Mouse (Mus musculus): Measurements from ENCODE around the gene 4930555G01Rik. TPM values are rescaled to one million over a fixed set of nuclear protein-coding genes. Genes with fewer than 3 reads are reported as not detected.

Gene 4930555G01Rik
- not detected in 2 replicates for polyA plus RNA-seq (2012; rRNA removed; ENCODE audit: low replicate concordance)

GRCm38 (mm10) chr14:5050329-5050728 is at the start of gene 4930555G01Rik:
TSS of gene 4930555G01Rik (plus strand) at chr14:5050629.

GRCm38 (mm10) chr14:5015591-5015990 is 34.8 kb upstream of the 4930555G01Rik start, which contains the start of gene Gm3298:
TSS of gene Gm3298 (plus strand) at chr14:5015891.

GRCm38 (mm10) chr14:5070611-5071490 is 20.4 kb downstream of the 4930555G01Rik start, which contains the start of gene Gm8281:
TSS of gene Gm8281 (plus strand) at chr14:5071040.

Other genes with a start within 250 kb of the 4930555G01Rik start
- not detected in 2 replicates for gene Gm3269, start 212.5 kb upstream of the 4930555G01Rik start, polyA plus RNA-seq (2012; rRNA removed; ENCODE audit: low replicate concordance)
- not detected in 2 replicates for gene Gm3264, start 195.1 kb upstream of the 4930555G01Rik start, polyA plus RNA-seq (2012; rRNA removed; ENCODE audit: low replicate concordance)
- not detected in 2 replicates for gene Gm3278, start 158.2 kb upstream of the 4930555G01Rik start, polyA plus RNA-seq (2012; rRNA removed; ENCODE audit: low replicate concordance)
- gene Gm8297, start 66.7 kb upstream of the 4930555G01Rik start, polyA plus RNA-seq (2012; rRNA removed; ENCODE audit: low replicate concordance), result not detected in 2 replicates
- gene Gm3298, start 34.7 kb upstream of the 4930555G01Rik start, polyA plus RNA-seq (2012; rRNA removed; ENCODE audit: low replicate concordance), result not detected in 2 replicates
- 0.29 TPM in 1 of 2 replicates, not detected in the other for gene Gm8281, start 20.4 kb downstream of the 4930555G01Rik start, polyA plus RNA-seq (2012; rRNA removed; ENCODE audit: low replicate concordance)
- not detected in 2 replicates for gene Gm8279, start 80.9 kb downstream of the 4930555G01Rik start, polyA plus RNA-seq (2012; rRNA removed; ENCODE audit: low replicate concordance)
- not detected in 2 replicates for gene Gm3317, start 113.9 kb downstream of the 4930555G01Rik start, polyA plus RNA-seq (2012; rRNA removed; ENCODE audit: low replicate concordance)
- not detected in 2 replicates for gene Gm8271, start 135.2 kb downstream of the 4930555G01Rik start, polyA plus RNA-seq (2012; rRNA removed; ENCODE audit: low replicate concordance)
- not detected in 2 replicates for gene Gm3526, start 210.0 kb downstream of the 4930555G01Rik start, polyA plus RNA-seq (2012; rRNA removed; ENCODE audit: low replicate concordance)

Data from mammary gland, adult 2 months (tissue).